Mouse (Mus musculus) ES-Bruce4 (cell line): ENCODE results near the gene Dmac2. TPM values are rescaled to one million over a fixed set of nuclear protein-coding genes. Genes with fewer than 3 reads are reported as not detected.

Experiments
- H3K27ac ChIP-seq: 2 replicates; pipeline ENCODE4 v1.5.1; 2012; ENCODE audit warnings: low read length, inconsistent platforms; ENCODE audit not compliant: insufficient read depth
- H3K27me3 ChIP-seq: 2 replicates; pipeline ENCODE4 v1.6.1; 2012; ENCODE audit warnings: mild to moderate bottlenecking, low read length, inconsistent platforms; ENCODE audit not compliant: control insufficient read depth, poor library complexity, insufficient read depth, severe bottlenecking
- H3K36me3 ChIP-seq: 2 replicates; pipeline ENCODE4 v1.6.1; 2012; ENCODE audit warnings: inconsistent platforms, mild to moderate bottlenecking, low read length, moderate library complexity; ENCODE audit not compliant: control insufficient read depth, poor library complexity, insufficient read depth, severe bottlenecking
- H3K4me1 ChIP-seq: one replicate; pipeline ENCODE4 v1.8.1; 2011; ENCODE audit warnings: low read length; ENCODE audit not compliant: control insufficient read depth, insufficient read depth
- H3K4me3 ChIP-seq: 2 replicates; pipeline ENCODE4 v1.5.1; 2011; ENCODE audit warnings: low read depth, mild to moderate bottlenecking, low read length
- H3K9ac ChIP-seq: 2 replicates; pipeline ENCODE4 v1.6.1; 2012; ENCODE audit warnings: low read depth, mild to moderate bottlenecking, inconsistent platforms; ENCODE audit not compliant: poor library complexity, severe bottlenecking
- H3K9me3 ChIP-seq: replicated peaks from 2 replicates; pipeline ENCODE4 v1.6.1; 2012; ENCODE audit warnings: mild to moderate bottlenecking, low read length, inconsistent platforms; ENCODE audit not compliant: control insufficient read depth, poor library complexity, insufficient read depth, severe bottlenecking
- CTCF ChIP-seq: IDR thresholded peaks from one replicate; pipeline ENCODE4 v1.8.1; 2011; ENCODE audit warnings: low read depth, low read length
- EP300 ChIP-seq: IDR thresholded peaks from 2 replicates; pipeline ENCODE4 v1.6.1; 2011; ENCODE audit warnings: low read depth, low read length; ENCODE audit not compliant: insufficient read depth
- POLR2A ChIP-seq: IDR thresholded peaks from one replicate; pipeline ENCODE4 v1.8.1; 2011; ENCODE audit warnings: low read length; ENCODE audit not compliant: insufficient read depth
- polyA plus RNA-seq: library from polyadenylated mRNA; stranded (reverse); fragments of >200 nt; gene quantifications from 2 replicates; pipeline ENCODE4 v1.2.4, GENCODE M21; 2011; ENCODE audit warnings: low read depth; ENCODE audit not compliant: missing spikeins, insufficient read depth, insufficient read length

Gene Dmac2
- polyA plus RNA-seq, 1 experiment, result 33.4 TPM

DNA sequence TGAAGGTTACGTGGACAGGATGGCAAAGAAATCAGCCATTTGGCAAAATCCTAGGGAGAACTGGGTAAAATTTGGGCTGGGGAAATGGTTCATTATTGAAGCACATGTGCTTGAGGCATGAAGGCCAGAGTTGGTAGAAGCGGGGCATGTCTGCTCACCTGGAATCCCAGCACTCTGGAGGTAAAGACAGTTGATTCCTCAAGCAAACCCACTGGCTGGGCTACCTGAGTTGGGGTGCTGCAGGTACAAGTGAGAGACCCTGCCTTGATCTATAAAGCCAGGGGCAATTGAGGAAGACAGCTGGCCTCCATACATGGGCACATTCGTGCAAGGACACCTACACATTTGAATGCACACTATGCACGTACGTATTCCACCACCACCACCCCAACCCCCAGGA, 887 bp downstream of the Dmac2 start:
- Histone ChIP-seq H3K27ac (no peak overlapping the region), H3K36me3 (peaks cover 8% of the 10 kb centered on the region; the same call in 1 of the 2 replicates)
- no peak for TF ChIP-seq EP300
- TF ChIP-seq CTCF, result no peak
- no peak for TF ChIP-seq POLR2A

DNA sequence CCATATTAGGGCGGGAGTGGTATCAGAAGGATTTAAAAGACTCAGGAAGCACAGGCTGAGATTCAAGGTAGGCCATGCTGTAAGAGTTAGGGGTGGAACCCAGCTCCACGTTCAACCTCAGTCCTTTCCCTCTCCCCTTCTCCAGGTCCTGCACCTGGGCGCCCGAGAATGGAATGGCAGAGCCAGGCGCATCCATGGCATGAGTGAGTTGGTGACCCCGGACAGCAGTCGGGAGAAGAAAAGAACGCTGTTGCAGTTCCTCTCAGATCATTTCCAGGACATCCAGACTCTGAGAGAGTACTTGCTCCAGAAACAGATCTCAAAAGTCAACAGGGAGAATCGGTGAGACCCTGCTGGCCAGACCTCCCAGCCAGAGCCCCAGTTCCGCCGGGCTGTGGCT, 1.5 kb downstream of the Dmac2 start:
- H3K4me1 ChIP-seq, result no peaks in the 10 kb centered on the region
- no peaks in the 10 kb centered on the region for H3K27me3 ChIP-seq
- H3K9me3 ChIP-seq, result no peaks in the 10 kb centered on the region
- H3K36me3 ChIP-seq, result peaks cover 8% of the 10 kb centered on the region; the same call in 1 of the 2 replicates
- no peak for TF ChIP-seq CTCF
- TF ChIP-seq POLR2A, result no peak
- no peak for TF ChIP-seq EP300
- no peak overlapping the region for H3K9ac ChIP-seq
- H3K27ac ChIP-seq, result no peak overlapping the region
- no peak overlapping the region for H3K4me3 ChIP-seq

More for the DNA sequence above, 887 bp downstream of the Dmac2 start:
- H3K4me3 ChIP-seq, result no peak overlapping the region
- peak overlapping the region; percentile 80 for H3K9ac ChIP-seq
- no peaks in the 10 kb centered on the region for H3K9me3 ChIP-seq
- no peaks in the 10 kb centered on the region for H3K27me3 ChIP-seq
- H3K4me1 ChIP-seq, result no peaks in the 10 kb centered on the region

DNA sequence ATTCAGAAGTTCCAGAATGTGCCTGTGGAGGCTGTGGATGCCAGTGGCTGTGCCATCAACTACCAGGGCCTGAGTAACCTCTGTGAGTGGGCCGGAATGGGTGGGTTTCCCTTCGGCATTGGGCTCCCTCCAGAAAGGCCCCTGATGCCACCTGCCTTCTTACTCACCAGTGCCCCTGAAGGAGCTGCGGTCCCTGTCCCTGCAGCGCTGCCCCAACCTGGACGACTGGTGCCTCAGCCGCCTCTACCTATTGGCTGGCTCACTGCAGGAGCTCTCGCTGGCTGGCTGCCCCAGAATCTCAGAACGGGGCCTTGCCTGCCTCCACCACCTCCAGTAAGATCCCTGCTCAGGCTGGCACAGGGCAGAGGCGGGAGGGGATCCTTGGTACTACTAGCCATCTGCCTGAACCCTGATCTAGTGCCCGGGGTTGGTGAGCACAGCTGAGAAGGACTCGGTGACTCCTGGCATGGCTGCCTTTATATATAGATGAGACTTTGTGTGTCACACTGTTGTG, 4.7 kb downstream of the Dmac2 start:
- Histone ChIP-seq H3K27me3 (no peaks in the 10 kb centered on the region), H3K9me3 (no peaks in the 10 kb centered on the region), H3K4me3 (no peak overlapping the region), H3K9ac (no peak overlapping the region), H3K4me1 (no peaks in the 10 kb centered on the region), H3K36me3 (peaks cover 8% of the 10 kb centered on the region; the same call in 1 of the 2 replicates), H3K27ac (no peak overlapping the region)
- TF ChIP-seq CTCF, result no peak
- no peak for TF ChIP-seq POLR2A
- no peak for TF ChIP-seq EP300

DNA sequence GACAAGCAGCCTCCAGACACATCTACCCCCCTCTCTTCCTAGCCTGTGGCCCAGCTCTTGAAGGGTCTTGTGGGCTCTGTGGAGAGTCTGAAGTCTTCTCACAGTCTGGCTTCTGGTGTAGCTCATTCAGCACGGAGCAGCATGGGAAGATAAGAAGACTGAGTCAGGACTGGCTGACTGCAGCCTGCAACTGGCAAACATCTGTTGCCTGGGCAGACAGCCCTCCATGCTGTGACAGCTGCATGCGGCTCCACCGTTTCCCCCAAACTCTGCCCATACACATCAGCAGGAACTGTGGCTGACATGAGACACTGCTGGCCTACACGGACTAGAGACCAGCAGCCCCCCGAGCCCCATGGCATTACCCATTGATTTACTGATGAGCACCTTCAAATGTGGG, 5.6 kb downstream of the Dmac2 start:
- TF ChIP-seq CTCF (no peak), EP300 (no peak), POLR2A (no peak)
- no peak overlapping the region for H3K27ac ChIP-seq
- H3K9ac ChIP-seq, result no peak overlapping the region
- no peaks in the 10 kb centered on the region for H3K27me3 ChIP-seq
- H3K36me3 ChIP-seq, result peaks cover 8% of the 10 kb centered on the region; the same call in 1 of the 2 replicates
- H3K4me3 ChIP-seq, result no peak overlapping the region
- no peaks in the 10 kb centered on the region for H3K9me3 ChIP-seq
- H3K4me1 ChIP-seq, result no peaks in the 10 kb centered on the region

DNA sequence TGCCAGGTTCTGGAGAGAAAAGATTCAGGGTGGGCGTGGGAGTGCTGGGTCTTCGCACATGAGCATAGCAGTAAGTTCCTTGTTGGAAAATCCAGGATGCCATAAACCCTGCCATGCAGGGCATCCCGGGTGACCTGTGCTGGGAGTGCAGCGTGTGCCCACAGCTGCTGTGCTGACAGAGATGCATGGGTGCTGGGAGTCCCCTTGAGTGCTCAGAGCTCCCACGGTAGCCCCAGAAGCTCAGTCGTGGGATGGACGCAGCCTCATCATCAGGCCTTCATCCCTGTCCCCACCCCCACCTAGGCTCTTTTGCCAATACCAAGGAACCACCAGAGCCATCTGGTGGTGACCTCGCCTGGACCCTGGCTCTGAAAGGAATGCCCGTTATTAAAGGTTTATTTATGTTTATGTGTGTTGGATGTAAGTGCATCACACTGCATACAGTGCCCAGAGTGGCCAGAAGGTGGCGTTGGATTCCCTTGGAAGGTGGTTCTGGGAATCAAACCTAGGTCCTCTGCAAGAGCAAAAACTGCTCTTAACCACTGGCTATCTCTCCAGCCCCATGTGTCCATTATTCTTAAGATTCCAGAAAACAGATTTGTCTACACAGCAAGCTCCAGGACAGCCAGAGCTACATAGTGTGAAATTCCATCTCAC, 6.5 kb downstream of the Dmac2 start:
- no peak overlapping the region for H3K9ac ChIP-seq
- H3K27ac ChIP-seq, result no peak overlapping the region
- H3K36me3 ChIP-seq, result peaks cover 8% of the 10 kb centered on the region; the same call in 1 of the 2 replicates
- H3K9me3 ChIP-seq, result no peaks in the 10 kb centered on the region
- no peaks in the 10 kb centered on the region for H3K4me1 ChIP-seq
- TF ChIP-seq CTCF (peak; percentile 64), POLR2A (no peak), EP300 (no peak)
- no peak overlapping the region for H3K4me3 ChIP-seq
- H3K27me3 ChIP-seq, result no peaks in the 10 kb centered on the region
